Mouse (Mus musculus): ENCODE results near the gene Il23r. TPM values are rescaled to one million over a fixed set of nuclear protein-coding genes. Genes with fewer than 3 reads are reported as not detected.
"Not testable (repeated sequence)": the region's sequence is repeated elsewhere in the genome, so short reads cannot be mapped to it uniquely, and the experiment has no call there.

Gene Il23r
- not detected in 2 replicates for polyA plus RNA-seq (2016; fragmentation: Nextera tagmentation; extraction: Ambion mirVana)

GRCm38 (mm10) chr6:67491755-67492154 lies at the start of gene Il23r:
Il23r (minus strand) TSS chr6:67491855.
- H3K27me3 ChIP-seq (ENCODE audit: low read depth, poor library complexity, severe bottlenecking) = no peaks in the 10 kb centered on the region
- WGBS = 88% methylated on average over 2 of the region's 2 CpGs
- no peaks in the 10 kb centered on the region for H3K36me3 ChIP-seq
- no peaks in the 10 kb centered on the region for H3K4me1 ChIP-seq
- H3K27ac ChIP-seq (replicated peaks) = no peak within 1 kb of the TSS
- H3K4me3 ChIP-seq = no peak within 1 kb of the TSS
- no peaks in the 10 kb centered on the region for H3K9me3 ChIP-seq (replicated peaks)
- no peak for DNase-seq (ENCODE audit: low spot score)

GRCm38 (mm10) chr6:67535777-67536054 lies 44.1 kb upstream of the Il23r start, which contains the start of gene Tacstd2:
Tacstd2 (minus strand) TSS chr6:67535796.
- Histone ChIP-seq H3K9me3 (replicated peaks) (no peaks in the 10 kb centered on the region), H3K4me1 (peaks cover 25% of the 10 kb centered on the region), H3K27me3 (ENCODE audit: low read depth, poor library complexity, severe bottlenecking) (peaks cover 65% of the 10 kb centered on the region), H3K36me3 (no peaks in the 10 kb centered on the region), H3K27ac (replicated peaks) (no peak within 1 kb of the TSS), H3K4me3 (peak within 1 kb of the TSS; percentile 55)
- WGBS = 7% methylated on average over 8 of the region's 8 CpGs
- no peak for DNase-seq (ENCODE audit: low spot score)

- Histone ChIP-seq H3K27ac (replicated peaks) (no peak overlapping the region), H3K36me3 (no peaks in the 10 kb centered on the region), H3K4me1 (peaks cover 25% of the 10 kb centered on the region), H3K27me3 (ENCODE audit: low read depth, poor library complexity, severe bottlenecking) (peaks cover 70% of the 10 kb centered on the region), H3K9me3 (replicated peaks) (no peaks in the 10 kb centered on the region), H3K4me3 (peak overlapping the region; percentile 55)
- WGBS = under 1% methylated on average over 62 of the region's 62 CpGs
- peak; percentile 63 for DNase-seq (ENCODE audit: low spot score)
Observed at GRCm38 (mm10) chr6:67535005-67535776, 43.5 kb upstream of the Il23r start.

- no peaks in the 10 kb centered on the region for H3K9me3 ChIP-seq (replicated peaks)
- H3K4me1 ChIP-seq = peaks cover 25% of the 10 kb centered on the region
- H3K4me3 ChIP-seq = peak overlapping the region; percentile 55
- peak; percentile 36 for DNase-seq (ENCODE audit: low spot score)
- no peaks in the 10 kb centered on the region for H3K36me3 ChIP-seq
- WGBS = 7% methylated on average over 31 of the region's 31 CpGs
- H3K27me3 ChIP-seq (ENCODE audit: low read depth, poor library complexity, severe bottlenecking) = peaks cover 70% of the 10 kb centered on the region
- no peak overlapping the region for H3K27ac ChIP-seq (replicated peaks)
Observed at GRCm38 (mm10) chr6:67534191-67535004, 42.7 kb upstream of the Il23r start.

GRCm38 (mm10) chr6:67532665-67533440 lies 41.2 kb upstream of the Il23r start:
- DNase-seq (ENCODE audit: low spot score) = peak; percentile 34
- Histone ChIP-seq H3K27ac (replicated peaks) (no peak overlapping the region), H3K27me3 (ENCODE audit: low read depth, poor library complexity, severe bottlenecking) (peaks cover 70% of the 10 kb centered on the region), H3K4me3 (peak overlapping the region; percentile 42), H3K4me1 (peaks cover 25% of the 10 kb centered on the region), H3K9me3 (replicated peaks) (no peaks in the 10 kb centered on the region), H3K36me3 (no peaks in the 10 kb centered on the region)
- WGBS = 11% methylated on average over 29 of the region's 29 CpGs

- Histone ChIP-seq H3K4me3 (no peak overlapping the region), H3K9me3 (replicated peaks) (no peaks in the 10 kb centered on the region), H3K27ac (replicated peaks) (no peak overlapping the region), H3K36me3 (no peaks in the 10 kb centered on the region), H3K4me1 (peaks cover 25% of the 10 kb centered on the region), H3K27me3 (ENCODE audit: low read depth, poor library complexity, severe bottlenecking) (peaks cover 65% of the 10 kb centered on the region)
- no peak for DNase-seq (ENCODE audit: low spot score)
- WGBS = 61% methylated on average over 7 of the region's 7 CpGs
Observed at GRCm38 (mm10) chr6:67531822-67532162, 40.1 kb upstream of the Il23r start.

- Histone ChIP-seq H3K27ac (replicated peaks) (no peak overlapping the region), H3K27me3 (ENCODE audit: low read depth, poor library complexity, severe bottlenecking) (peaks cover 59% of the 10 kb centered on the region), H3K9me3 (replicated peaks) (no peaks in the 10 kb centered on the region), H3K4me1 (peaks cover 25% of the 10 kb centered on the region), H3K4me3 (no peak overlapping the region), H3K36me3 (no peaks in the 10 kb centered on the region)
- DNase-seq (ENCODE audit: low spot score) = no peak
- 64% methylated on average over 9 of the region's 9 CpGs for WGBS
Observed at GRCm38 (mm10) chr6:67530992-67531821, 39.6 kb upstream of the Il23r start.

GRCm38 (mm10) chr6:67526356-67526755 lies 34.7 kb upstream of the Il23r start:
- Histone ChIP-seq H3K27ac (replicated peaks) (no peak overlapping the region), H3K4me1 (no peaks in the 10 kb centered on the region), H3K36me3 (no peaks in the 10 kb centered on the region), H3K9me3 (replicated peaks) (no peaks in the 10 kb centered on the region), H3K4me3 (no peak overlapping the region), H3K27me3 (ENCODE audit: low read depth, poor library complexity, severe bottlenecking) (peaks cover 11% of the 10 kb centered on the region)
- 91% methylated on average over 5 of the region's 5 CpGs for WGBS
- no peak for DNase-seq (ENCODE audit: low spot score)

GRCm38 (mm10) chr6:67510752-67511151 lies 19.1 kb upstream of the Il23r start:
- Histone ChIP-seq H3K4me3 (no peak overlapping the region), H3K9me3 (replicated peaks) (no peaks in the 10 kb centered on the region), H3K4me1 (no peaks in the 10 kb centered on the region), H3K27me3 (ENCODE audit: low read depth, poor library complexity, severe bottlenecking) (no peaks in the 10 kb centered on the region), H3K36me3 (no peaks in the 10 kb centered on the region), H3K27ac (replicated peaks) (no peak overlapping the region)
- peak; percentile 18 for DNase-seq (ENCODE audit: low spot score)

GRCm38 (mm10) chr6:67501938-67502337 lies 10.3 kb upstream of the Il23r start:
- H3K27ac ChIP-seq (replicated peaks); H3K4me3 ChIP-seq; H3K9me3 ChIP-seq (replicated peaks); H3K4me1 ChIP-seq; H3K36me3 ChIP-seq; DNase-seq (ENCODE audit: low spot score); H3K27me3 ChIP-seq (ENCODE audit: low read depth, poor library complexity, severe bottlenecking): not testable (repeated sequence)
- 91% methylated on average over 2 of the region's 6 CpGs for WGBS

- H3K4me1 ChIP-seq = no peaks in the 10 kb centered on the region
- WGBS = 74% methylated on average over 2 of the region's 2 CpGs
- H3K9me3 ChIP-seq (replicated peaks) = no peaks in the 10 kb centered on the region
- H3K36me3 ChIP-seq = no peaks in the 10 kb centered on the region
- no peak overlapping the region for H3K27ac ChIP-seq (replicated peaks)
- H3K27me3 ChIP-seq (ENCODE audit: low read depth, poor library complexity, severe bottlenecking) = no peaks in the 10 kb centered on the region
- no peak overlapping the region for H3K4me3 ChIP-seq
- no peak for DNase-seq (ENCODE audit: low spot score)
Observed at GRCm38 (mm10) chr6:67481012-67481411, 10.6 kb downstream of the Il23r start.

GRCm38 (mm10) chr6:67471242-67471641 lies 20.4 kb downstream of the Il23r start:
- 27% methylated on average over 1 of the region's 1 CpGs for WGBS
- no peak for DNase-seq (ENCODE audit: low spot score)
- Histone ChIP-seq H3K4me1 (no peaks in the 10 kb centered on the region), H3K9me3 (replicated peaks) (no peaks in the 10 kb centered on the region), H3K36me3 (no peaks in the 10 kb centered on the region), H3K27me3 (ENCODE audit: low read depth, poor library complexity, severe bottlenecking) (no peaks in the 10 kb centered on the region), H3K4me3 (no peak overlapping the region), H3K27ac (replicated peaks) (no peak overlapping the region)
